Mouse (Mus musculus) CH12.LX (cell line): ENCODE results near the gene 5730596B20Rik.

Experiments used
- CHD2 ChIP-seq: IDR thresholded peaks from 2 replicates; pipeline ENCODE4 v1.6.1; 2011; ENCODE audit warnings: low read length, improper control_type of control experiment
- CTCF ChIP-seq, 2 experiments: IDR thresholded peaks in 1 of 2; conservative IDR thresholded peaks in 1 of 2; 2 replicates each; pipeline ENCODE4 v1.5.1; 2011 to 2012; ENCODE audit warnings: low read depth in 2 of 2, low read length in 2 of 2, improper control_type of control experiment in 1 of 2, inconsistent platforms in 1 of 2, mild to moderate bottlenecking in 1 of 2, moderate library complexity in 1 of 2
- POLR2A ChIP-seq: IDR thresholded peaks from 2 replicates; pipeline ENCODE4 v1.6.1; 2011; ENCODE audit warnings: low read depth, mild to moderate bottlenecking, improper control_type of control experiment, low read length

- no peak for TF ChIP-seq CTCF (conservative IDR thresholded peaks at IDR 0.05 in 1 of 2, IDR thresholded peaks at IDR 0.05 in 1 of 2; ENCODE audit: low read depth in 2 of 2, low read length in 2 of 2)
- no peak for TF ChIP-seq POLR2A
- TF ChIP-seq CHD2 = no peak
Measured at GRCm38 (mm10) chr6:52162611-52163365, 14.5 kb upstream of the 5730596B20Rik start.
